Mouse (Mus musculus) kidney, postnatal 0 days (tissue): ENCODE results near the gene Ralb. TPM values are rescaled to one million over a fixed set of nuclear protein-coding genes. Genes with fewer than 3 reads are reported as not detected.

Experiments
- ATAC-seq: fragments of 200-750 bp; cut with Nextera tagmentation; replicated peaks from 2 replicates; pipeline ENCODE4 v1.8.0; 2017; ENCODE audit warnings: low read depth, moderate number of reproducible peaks, moderate TSS enrichment, moderate library complexity; ENCODE audit not compliant: low FRiP score
- DNase-seq: peaks from one replicate; pipeline ENCODE4 v3.0.0-alpha.2; 2016; ENCODE audit warnings: low spot score
- H3K27ac ChIP-seq: fragments of 300-500 bp; sonication (generic); 2 replicates; pipeline ENCODE4 v1.5.1; 2014; ENCODE audit warnings: mild to moderate bottlenecking
- H3K27me3 ChIP-seq: fragments of 300-500 bp; sonication (generic); 2 replicates; pipeline ENCODE4 v1.6.1; 2014; ENCODE audit warnings: low read length, mixed read lengths; ENCODE audit not compliant: insufficient read depth
- H3K36me3 ChIP-seq: fragments of 300-500 bp; sonication (generic); 2 replicates; pipeline ENCODE4 v1.6.1; 2014; ENCODE audit warnings: low read length, mixed read lengths; ENCODE audit not compliant: insufficient read depth
- H3K4me1 ChIP-seq: fragments of 300-500 bp; sonication (generic); replicated peaks from 2 replicates; pipeline ENCODE4 v1.6.1; 2014; ENCODE audit warnings: antibody characterized with exemption, low read length, mixed read lengths; ENCODE audit not compliant: insufficient read depth
- H3K4me2 ChIP-seq: fragments of 300-500 bp; sonication (generic); 2 replicates; pipeline ENCODE4 v1.6.1; 2014; ENCODE audit warnings: mild to moderate bottlenecking, low read length, moderate library complexity, mixed read lengths
- H3K4me3 ChIP-seq: fragments of 300-500 bp; sonication (generic); replicated peaks from 2 replicates; pipeline ENCODE4 v1.5.1; 2014; ENCODE audit warnings: low read depth, low read length
- H3K9ac ChIP-seq: fragments of 300-500 bp; sonication (generic); 2 replicates; pipeline ENCODE4 v1.6.1; 2014; ENCODE audit warnings: low read depth, low read length
- H3K9me3 ChIP-seq: fragments of 300-500 bp; sonication (generic); replicated peaks from 2 replicates; pipeline ENCODE4 v1.6.1; 2016; ENCODE audit warnings: low read length, inconsistent platforms, mixed read lengths
- CTCF ChIP-seq: IDR thresholded peaks from 2 replicates; pipeline ENCODE4 v1.5.1; 2016; ENCODE audit warnings: antibody characterized with exemption, low read depth, mild to moderate bottlenecking, moderate library complexity
- WGBS: fragments of 180-500 bp; shearing (Covaris S2); extraction: QIAGEN DNeasy Blood & Tissue Kit; methylation state at CpG from one replicate; pipeline ENCODE4 v1.1.7; 2014; 5-methylcytosine and 5-hydroxymethylcytosine counted together
- polyA plus RNA-seq: library from polyadenylated mRNA; unstranded; fragments of >200 nt; fragmentation: Nextera tagmentation; extraction: Ambion mirVana; gene quantifications from 2 replicates; pipeline ENCODE4 v1.2.1, GENCODE M21; 2015

Gene Ralb
- polyA plus RNA-seq, 1 experiment from 2014 or later = 129 TPM

GRCm38 (mm10) chr1:119545671-119546070 lies 41.1 kb upstream of the Ralb start:
- Histone ChIP-seq H3K4me1 (no peaks in the 10 kb centered on the region), H3K4me3 (no peak overlapping the region), H3K36me3 (peaks cover 8% of the 10 kb centered on the region; the same call in 1 of the 2 replicates), H3K27me3 (no peaks in the 10 kb centered on the region), H3K4me2 (no peak overlapping the region), H3K27ac (no peak overlapping the region), H3K9ac (no peak overlapping the region), H3K9me3 (no peaks in the 10 kb centered on the region)
- ATAC-seq (no peak), DNase-seq (no peak)
- WGBS = 88% methylated on average over 4 of the region's 4 CpGs
- TF ChIP-seq CTCF = no peak

- DNase-seq (no peak), ATAC-seq (no peak)
- H3K9ac ChIP-seq = no peak overlapping the region
- no peak overlapping the region for H3K4me2 ChIP-seq
- no peak overlapping the region for H3K27ac ChIP-seq
- TF ChIP-seq CTCF = no peak
- no peak overlapping the region for H3K4me3 ChIP-seq
- H3K9me3 ChIP-seq = no peaks in the 10 kb centered on the region
- peaks cover 8% of the 10 kb centered on the region; the same call in 1 of the 2 replicates for H3K36me3 ChIP-seq
- H3K27me3 ChIP-seq = no peaks in the 10 kb centered on the region
- 49% methylated on average over 2 of the region's 2 CpGs for WGBS
- H3K4me1 ChIP-seq = no peaks in the 10 kb centered on the region
Observed at GRCm38 (mm10) chr1:119545164-119545563, 40.6 kb upstream of the Ralb start.

- 55% methylated on average over 5 of the region's 5 CpGs for WGBS
- DNase-seq = peak; percentile 30
- no peak for TF ChIP-seq CTCF
Observed at GRCm38 (mm10) chr1:119544611-119545155, 40.1 kb upstream of the Ralb start.

GRCm38 (mm10) chr1:119543316-119543715 lies 38.7 kb upstream of the Ralb start:
- Histone ChIP-seq H3K4me1 (no peaks in the 10 kb centered on the region), H3K9ac (no peak overlapping the region), H3K4me2 (no peak overlapping the region), H3K4me3 (no peak overlapping the region), H3K36me3 (peaks cover 4% of the 10 kb centered on the region; the same call in 1 of the 2 replicates), H3K9me3 (no peaks in the 10 kb centered on the region), H3K27ac (no peak overlapping the region), H3K27me3 (no peaks in the 10 kb centered on the region)
- WGBS = 80% methylated on average over 6 of the region's 6 CpGs
- TF ChIP-seq CTCF = no peak
- no peak for DNase-seq
- no peak for ATAC-seq

More at GRCm38 (mm10) chr1:119544611-119545155, 40.1 kb upstream of the Ralb start:
- Histone ChIP-seq H3K4me2 (no peak overlapping the region), H3K4me3 (no peak overlapping the region), H3K27me3 (no peaks in the 10 kb centered on the region), H3K4me1 (no peaks in the 10 kb centered on the region), H3K9me3 (no peaks in the 10 kb centered on the region), H3K36me3 (peaks cover 4% of the 10 kb centered on the region; the same call in 1 of the 2 replicates), H3K27ac (no peak overlapping the region), H3K9ac (no peak overlapping the region)
- ATAC-seq = no peak

GRCm38 (mm10) chr1:119541570-119541969 lies 37.0 kb upstream of the Ralb start:
- Histone ChIP-seq H3K4me1 (no peaks in the 10 kb centered on the region), H3K36me3 (no peaks in the 10 kb centered on the region), H3K4me2 (no peak overlapping the region), H3K9me3 (no peaks in the 10 kb centered on the region), H3K4me3 (no peak overlapping the region), H3K27me3 (no peaks in the 10 kb centered on the region), H3K9ac (no peak overlapping the region), H3K27ac (no peak overlapping the region)
- DNase-seq = no peak
- 51% methylated on average over 3 of the region's 3 CpGs for WGBS
- TF ChIP-seq CTCF = no peak
- ATAC-seq = peak; percentile 23; the same call in 1 of the 2 replicates

- no peaks in the 10 kb centered on the region for H3K4me1 ChIP-seq
- no peaks in the 10 kb centered on the region for H3K36me3 ChIP-seq
- peak; percentile 94 for ATAC-seq
- 54% methylated on average over 9 of the region's 9 CpGs for WGBS
- no peaks in the 10 kb centered on the region for H3K9me3 ChIP-seq
- peak; percentile 66 for DNase-seq
- no peak overlapping the region for H3K9ac ChIP-seq
- H3K4me3 ChIP-seq = no peak overlapping the region
- no peak overlapping the region for H3K4me2 ChIP-seq
- TF ChIP-seq CTCF = no peak
- no peaks in the 10 kb centered on the region for H3K27me3 ChIP-seq
- peak overlapping the region; percentile 68 for H3K27ac ChIP-seq
Observed at GRCm38 (mm10) chr1:119540836-119541557, 36.4 kb upstream of the Ralb start.
